12 mouse cellular contexts compared by ENCODE assay signal in the genomic region with DNA sequence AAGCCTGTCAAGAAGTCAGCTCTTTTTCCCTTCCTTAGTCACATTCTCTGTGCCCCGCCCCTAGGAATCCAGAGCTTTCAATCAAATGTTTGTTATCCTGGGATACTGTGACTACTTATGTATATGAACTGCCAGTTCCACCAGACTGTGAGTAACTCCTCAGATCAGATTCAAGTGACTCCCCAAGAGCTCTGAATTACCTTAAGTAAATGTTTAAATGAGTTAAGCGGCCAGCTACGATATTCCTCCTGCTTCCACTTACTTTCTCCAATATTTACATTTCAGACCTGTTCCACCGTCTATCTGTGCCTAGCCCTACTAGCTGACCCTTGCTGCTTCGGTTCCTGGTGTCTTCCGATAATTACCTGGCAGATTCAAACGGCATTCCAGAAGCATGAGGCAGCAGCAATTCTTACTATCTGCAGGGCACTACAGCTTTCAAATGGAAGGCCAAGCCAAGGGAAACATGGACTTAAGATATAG. TPM values are rescaled to one million over a fixed set of nuclear protein-coding genes. Genes with fewer than 3 reads are reported as not detected.
DNase-seq lines count a peak whose midpoint lies in the region; ATAC-seq lines count a peak whose summit lies in the region.
"Had no signal": no experiment of that assay in that cellular context is flagged by ENCODE, and none has a peak within 500 bp of the region (broad histone marks: within the 10 kb centered on the region; RNA-seq: fewer than 3 reads in every experiment).

No protein-coding gene starts in this region.

- no peak overlapping the region for H3K4me2 ChIP-seq in forebrain, embryonic 13.5 days
- no peak overlapping the region for H3K4me2 ChIP-seq in midbrain, embryonic 11.5 days
- no peak overlapping the region for H3K4me2 ChIP-seq in midbrain, embryonic 15.5 days
- peak overlapping the region; percentile 45 for H3K4me2 ChIP-seq in lung, embryonic 16.5 days (ENCODE audit: low read depth, low read length)
- H3K4me2 ChIP-seq: embryonic facial prominence, embryonic 13.5 days had no signal

- intact Hi-C loops in left cerebral cortex, postnatal 25 days (cut with DNase I) = no loop called here

- 61% methylated on average over 7 of the region's 7 CpGs for WGBS in forebrain, embryonic 10.5 days
- WGBS in forebrain, embryonic 13.5 days = 66% methylated on average over 7 of the region's 7 CpGs
- WGBS in midbrain, embryonic 11.5 days = 60% methylated on average over 7 of the region's 7 CpGs
- WGBS in midbrain, embryonic 15.5 days = 56% methylated on average over 7 of the region's 7 CpGs
- WGBS in lung, embryonic 16.5 days = 17% methylated on average over 7 of the region's 7 CpGs

- no peaks in the 10 kb centered on the region for H3K27me3 ChIP-seq in forebrain, embryonic 10.5 days (ENCODE audit: poor library complexity, severe bottlenecking)
- H3K27me3 ChIP-seq in forebrain, embryonic 13.5 days = no peaks in the 10 kb centered on the region
- no peaks in the 10 kb centered on the region for H3K27me3 ChIP-seq in midbrain, embryonic 11.5 days (ENCODE audit: control insufficient read depth, insufficient read depth, low read length)
- no peaks in the 10 kb centered on the region for H3K27me3 ChIP-seq in midbrain, embryonic 15.5 days (replicated peaks)
- H3K27me3 ChIP-seq in lung, embryonic 16.5 days (ENCODE audit: control insufficient read depth, insufficient read depth, low read depth, low read length) = no peaks in the 10 kb centered on the region
- H3K27me3 ChIP-seq: embryonic facial prominence, embryonic 13.5 days had no signal

- DNase-seq in forebrain, embryonic 10.5 days (ENCODE audit: extremely low spot score, low spot score) = no peak
- DNase-seq in midbrain, embryonic 11.5 days (ENCODE audit: low spot score, missing footprints) = peak; percentile 87
- peak; percentile 62 for DNase-seq in yolk sac, embryonic 10.5 days (ENCODE audit: low spot score)
- DNase-seq in left cerebral cortex, postnatal 25 days (ENCODE audit: low spot score in 2 of 2) = no peak
- DNase-seq in adrenal gland, postnatal 4 days (ENCODE audit: low spot score in 2 of 2) = no peak
- DNase-seq: midbrain, embryonic 14.5 days; thymus, adult 18-20 months had no signal

- no peak overlapping the region for H3K9ac ChIP-seq in forebrain, embryonic 13.5 days
- H3K9ac ChIP-seq in midbrain, embryonic 11.5 days (ENCODE audit: low read length) = no peak overlapping the region
- H3K9ac ChIP-seq in midbrain, embryonic 15.5 days = no peak overlapping the region
- no peak overlapping the region for H3K9ac ChIP-seq in lung, embryonic 16.5 days (ENCODE audit: low read length)
- H3K9ac ChIP-seq: embryonic facial prominence, embryonic 13.5 days had no signal

- no peak for ATAC-seq in forebrain, embryonic 13.5 days
- no peak for ATAC-seq in midbrain, embryonic 11.5 days (ENCODE audit: low FRiP score)
- no peak for ATAC-seq in midbrain, embryonic 15.5 days (replicated peaks)
- ATAC-seq in lung, embryonic 16.5 days (ENCODE audit: low read depth) = peak; percentile 94

- 0 out of 2 replicates have a peak overlapping the region, but pooled peaks have one; percentile 49 for H3K27ac ChIP-seq in forebrain, embryonic 10.5 days
- no peak overlapping the region for H3K27ac ChIP-seq in forebrain, embryonic 13.5 days
- no peak overlapping the region for H3K27ac ChIP-seq in midbrain, embryonic 11.5 days (ENCODE audit: low read depth, low read length)
- H3K27ac ChIP-seq in midbrain, embryonic 15.5 days = no peak overlapping the region
- peak overlapping the region; percentile 86 for H3K27ac ChIP-seq in lung, embryonic 16.5 days (ENCODE audit: low read length)
- H3K27ac ChIP-seq: embryonic facial prominence, embryonic 13.5 days had no signal

- H3K36me3 ChIP-seq in forebrain, embryonic 10.5 days (replicated peaks) = peaks cover 6% of the 10 kb centered on the region
- peaks cover 4% of the 10 kb centered on the region; the same call in 1 of the 2 replicates for H3K36me3 ChIP-seq in forebrain, embryonic 13.5 days (ENCODE audit: poor library complexity, severe bottlenecking)
- H3K36me3 ChIP-seq in midbrain, embryonic 11.5 days (ENCODE audit: control insufficient read depth, insufficient read depth, low read length) = peaks cover 3% of the 10 kb centered on the region; the same call in 1 of the 2 replicates
- no peaks in the 10 kb centered on the region for H3K36me3 ChIP-seq in midbrain, embryonic 15.5 days (replicated peaks)
- H3K36me3 ChIP-seq in lung, embryonic 16.5 days (ENCODE audit: control insufficient read depth, insufficient read depth, low read length) = no peaks in the 10 kb centered on the region
- H3K36me3 ChIP-seq: embryonic facial prominence, embryonic 13.5 days had no signal

- H3K4me3 ChIP-seq in forebrain, embryonic 10.5 days = no peak overlapping the region
- no peak overlapping the region for H3K4me3 ChIP-seq in forebrain, embryonic 13.5 days
- H3K4me3 ChIP-seq in midbrain, embryonic 11.5 days (ENCODE audit: low read depth, low read length) = no peak overlapping the region
- H3K4me3 ChIP-seq in midbrain, embryonic 15.5 days = no peak overlapping the region
- no peak overlapping the region for H3K4me3 ChIP-seq in lung, embryonic 16.5 days (ENCODE audit: low read length)
- H3K4me3 ChIP-seq: embryonic facial prominence, embryonic 13.5 days had no signal

- H3K9me3 ChIP-seq in forebrain, embryonic 10.5 days = no peaks in the 10 kb centered on the region
- H3K9me3 ChIP-seq in forebrain, embryonic 13.5 days (replicated peaks) = no peaks in the 10 kb centered on the region
- H3K9me3 ChIP-seq in midbrain, embryonic 11.5 days (ENCODE audit: control insufficient read depth, low read length) = no peaks in the 10 kb centered on the region
- no peaks in the 10 kb centered on the region for H3K9me3 ChIP-seq in midbrain, embryonic 15.5 days
- H3K9me3 ChIP-seq in lung, embryonic 16.5 days (ENCODE audit: control insufficient read depth, low read length) = no peaks in the 10 kb centered on the region
- H3K9me3 ChIP-seq: embryonic facial prominence, embryonic 13.5 days; G1E had no signal

- peaks cover 36% of the 10 kb centered on the region for H3K4me1 ChIP-seq in forebrain, embryonic 10.5 days
- H3K4me1 ChIP-seq in forebrain, embryonic 13.5 days = no peaks in the 10 kb centered on the region
- peaks cover 10% of the 10 kb centered on the region for H3K4me1 ChIP-seq in midbrain, embryonic 11.5 days (ENCODE audit: control insufficient read depth, insufficient read depth, low read length)
- no peaks in the 10 kb centered on the region for H3K4me1 ChIP-seq in midbrain, embryonic 15.5 days
- peaks cover 14% of the 10 kb centered on the region for H3K4me1 ChIP-seq in lung, embryonic 16.5 days (replicated peaks; ENCODE audit: control insufficient read depth, insufficient read depth, low read length)

RNA-seq across cellular contexts. Expression of a gene that starts 23.5 kb away (rescaled TPM):
- 7.4 TPM in 2 replicates for polyA plus RNA-seq in forebrain, embryonic 10.5 days (2016; fragmentation: Nextera tagmentation; extraction: Ambion mirVana)
- 6.4 and 6.5 TPM in 2 replicates for polyA plus RNA-seq in forebrain, embryonic 13.5 days (2015; fragmentation: Nextera tagmentation; extraction: Ambion mirVana)
- polyA plus RNA-seq in midbrain, embryonic 11.5 days (2014; fragmentation: Nextera tagmentation; extraction: Ambion mirVana) = 7.2 and 8.4 TPM in 2 replicates
- polyA plus RNA-seq in midbrain, embryonic 15.5 days (2015; fragmentation: Nextera tagmentation; extraction: Ambion mirVana) = 4.7 and 5.0 TPM in 2 replicates
- 8.4 and 9.5 TPM in 2 replicates for polyA plus RNA-seq in lung, embryonic 16.5 days (2015; fragmentation: Nextera tagmentation; extraction: Ambion mirVana)
- total RNA-seq in left cerebral cortex, postnatal 25 days (2021) = 1 to 10 TPM; 8.3 to 9.6 TPM
- 10 to 100 TPM; 25.6 to 26.5 TPM for total RNA-seq in adrenal gland, postnatal 4 days (2021)

RNA-seq across cellular contexts. Expression of a gene that starts 33.1 kb away (rescaled TPM):
- 133 and 141 TPM in 2 replicates for polyA plus RNA-seq in forebrain, embryonic 10.5 days (2016; fragmentation: Nextera tagmentation; extraction: Ambion mirVana)
- 125 and 126 TPM in 2 replicates for polyA plus RNA-seq in forebrain, embryonic 13.5 days (2015; fragmentation: Nextera tagmentation; extraction: Ambion mirVana)
- polyA plus RNA-seq in midbrain, embryonic 11.5 days (2014; fragmentation: Nextera tagmentation; extraction: Ambion mirVana) = 180 and 194 TPM in 2 replicates
- 105 and 106 TPM in 2 replicates for polyA plus RNA-seq in midbrain, embryonic 15.5 days (2015; fragmentation: Nextera tagmentation; extraction: Ambion mirVana)
- polyA plus RNA-seq in lung, embryonic 16.5 days (2015; fragmentation: Nextera tagmentation; extraction: Ambion mirVana) = 113 and 120 TPM in 2 replicates
- total RNA-seq in left cerebral cortex, postnatal 25 days (2021) = 10 to 100 TPM; 93.1 to 97.3 TPM
- total RNA-seq in adrenal gland, postnatal 4 days (2021) = 100 to 1,000 TPM; 111 to 113 TPM

Comparison
In these comparisons a context has a peak if more than half of its experiments do, and no peak if none do; other contexts are left out.
1. H3K27ac ChIP-seq: peak in forebrain, embryonic 10.5 days (single experiment) and lung, embryonic 16.5 days (single experiment); none in forebrain, embryonic 13.5 days (single experiment), midbrain, embryonic 11.5 days (single experiment) and midbrain, embryonic 15.5 days (single experiment).
2. DNase-seq: peak in midbrain, embryonic 11.5 days (single experiment) and yolk sac, embryonic 10.5 days (single experiment); none in forebrain, embryonic 10.5 days (single experiment), left cerebral cortex, postnatal 25 days (0 of 2) and adrenal gland, postnatal 4 days (0 of 2).